Mouse (Mus musculus) liver, embryonic 14.5 days (tissue): ENCODE results near the gene Stra8.

Experiments used
- CTCF ChIP-seq: IDR thresholded peaks from 2 replicates; pipeline ENCODE4 v1.5.1; 2016; ENCODE audit warnings: antibody characterized with exemption, low read depth, control low read depth
- EP300 ChIP-seq: IDR thresholded peaks from 2 replicates; pipeline ENCODE4 v1.6.1; 2016; ENCODE audit warnings: antibody characterized with exemption, low read depth

GRCm38 (mm10) chr6:34876835-34877156 is 43.2 kb upstream of the Stra8 start:
- no peak for TF ChIP-seq CTCF
- no peak for TF ChIP-seq EP300
